Mouse (Mus musculus) CD8-positive naive resting alpha-beta T cell, adult 2 months (primary cell): ENCODE measurements around the gene Trim39.
A peak's percentile ranks its signal among the peaks of the same experiment; 100 is the strongest.

Experiments used
- DNase-seq, 2 experiments: peaks; one replicate each; pipeline ENCODE4 v3.0.0; 2022; ENCODE audit warnings: low read depth in 2 of 2, low spot score in 2 of 2

The Trim39 gene

GRCm38 (mm10) chr17:36252250-36252876 is 19.7 kb downstream of the Trim39 start:
- peak in 1 of 2 experiments; percentile 40 for DNase-seq

GRCm38 (mm10) chr17:36248886-36249285 is 23.2 kb downstream of the Trim39 start:
- DNase-seq: no peak

GRCm38 (mm10) chr17:36245741-36246140 is 26.3 kb downstream of the Trim39 start:
- DNase-seq: no peak

- DNase-seq: no peak
Measured at GRCm38 (mm10) chr17:36244031-36244430, 28.0 kb downstream of the Trim39 start.

GRCm38 (mm10) chr17:36240637-36241213 is 31.3 kb downstream of the Trim39 start:
- no peak for DNase-seq

GRCm38 (mm10) chr17:36237321-36237921 is 34.6 kb downstream of the Trim39 start:
- DNase-seq: no peak

GRCm38 (mm10) chr17:36235300-36235699 is 36.7 kb downstream of the Trim39 start:
- peak in 1 of 2 experiments; percentile 36 for DNase-seq

GRCm38 (mm10) chr17:36233572-36233971 is 38.5 kb downstream of the Trim39 start:
- DNase-seq: no peak

- DNase-seq: peak; percentile 70 to 81
Measured at GRCm38 (mm10) chr17:36231318-36231717, 40.7 kb downstream of the Trim39 start.

- peak; percentile 22 to 29 for DNase-seq
Measured at GRCm38 (mm10) chr17:36229046-36229445, 43.0 kb downstream of the Trim39 start.

- DNase-seq: peak; percentile 62 to 77
Measured at GRCm38 (mm10) chr17:36226921-36227320, 45.1 kb downstream of the Trim39 start.

GRCm38 (mm10) chr17:36225231-36225824 is 46.7 kb downstream of the Trim39 start:
- no peak for DNase-seq

GRCm38 (mm10) chr17:36224451-36224850 is 47.6 kb downstream of the Trim39 start:
- no peak for DNase-seq

- no peak for DNase-seq
Measured at GRCm38 (mm10) chr17:36218594-36219155, 53.4 kb downstream of the Trim39 start.

GRCm38 (mm10) chr17:36215586-36215985 is 56.5 kb downstream of the Trim39 start:
- DNase-seq: no peak
